Mouse (Mus musculus): ENCODE measurements around the gene Myo1d. TPM values are rescaled to one million over a fixed set of nuclear protein-coding genes. Genes with fewer than 3 reads are reported as not detected.

The Myo1d gene
- total RNA-seq, 2 experiments from 2014 or later = 41.4 to 97.0 TPM

Other genes with a start within 250 kb of the Myo1d start
- 10 to 100 TPM; 23.5 to 71.9 TPM for gene Tmem98, start 30.1 kb upstream of the Myo1d start, total RNA-seq (2021)
- not detected for gene Spaca3, start 78.3 kb upstream of the Myo1d start, total RNA-seq (2021)

Data from adrenal gland, adult 18-20 months (tissue).